Mouse (Mus musculus) retina, postnatal 7 days (tissue): ENCODE measurements at regions not wholly inside any gene's neighbourhood (a gene's known extent, or its start where the extent isn't known, plus 50 kb on each side); places are given as distances from the start of the nearest gene placed in this dataset.

ENCODE experiments used
- DNase-seq: peaks from one replicate; pipeline ENCODE4 v3.0.0-alpha.2; 2012; ENCODE audit warnings: low read depth, low spot score

GRCm38 (mm10) chr5:39050512-39050911, 173.9 kb upstream of the Clnk start:
- DNase-seq, result no peak

GRCm38 (mm10) chr5:39049141-39049540, 172.5 kb upstream of the Clnk start:
- no peak for DNase-seq

GRCm38 (mm10) chr5:39040467-39040866, 163.9 kb upstream of the Clnk start:
- DNase-seq, result no peak

DNA sequence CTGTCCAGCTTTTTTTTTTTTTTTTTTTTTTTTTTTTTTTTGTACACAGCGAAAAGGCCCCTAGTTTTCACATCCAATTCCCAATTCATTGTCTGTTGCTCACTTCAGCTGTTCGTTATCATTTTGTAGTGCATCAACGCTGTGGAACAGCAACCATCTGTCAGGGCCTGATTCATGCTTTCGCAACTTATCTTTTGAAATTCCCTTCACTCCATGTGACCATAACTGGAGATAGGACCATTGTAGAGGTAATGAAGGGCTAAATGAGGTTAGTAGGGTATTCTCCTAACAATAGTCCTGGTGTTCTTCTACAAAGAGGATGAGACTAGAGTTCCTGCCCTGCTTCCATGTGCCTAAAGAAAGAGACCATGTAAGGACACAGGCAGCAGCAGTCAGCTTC, 146.6 kb upstream of the Clnk start:
- DNase-seq, result no peak

- no peak for DNase-seq
Observed at GRCm38 (mm10) chr5:39000643-39001042, 124.0 kb upstream of the Clnk start.

DNA sequence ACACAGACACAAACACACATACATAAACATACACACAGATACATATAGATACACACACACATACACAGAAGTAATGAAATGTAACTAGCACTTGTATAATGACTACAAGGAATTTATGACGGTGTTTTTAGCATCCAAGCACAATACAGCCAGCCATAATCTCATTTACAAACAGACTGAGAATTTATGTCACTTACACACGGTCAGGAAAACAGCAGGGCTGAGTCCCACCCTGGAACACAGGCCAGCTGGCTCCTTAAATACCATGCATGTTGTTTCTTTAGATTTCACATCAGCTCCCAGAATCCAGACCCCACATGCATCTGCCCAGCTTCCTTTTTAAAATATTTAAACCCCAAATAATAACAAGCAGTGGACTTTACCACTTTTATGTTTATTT, 123.1 kb upstream of the Clnk start:
- no peak for DNase-seq

DNA sequence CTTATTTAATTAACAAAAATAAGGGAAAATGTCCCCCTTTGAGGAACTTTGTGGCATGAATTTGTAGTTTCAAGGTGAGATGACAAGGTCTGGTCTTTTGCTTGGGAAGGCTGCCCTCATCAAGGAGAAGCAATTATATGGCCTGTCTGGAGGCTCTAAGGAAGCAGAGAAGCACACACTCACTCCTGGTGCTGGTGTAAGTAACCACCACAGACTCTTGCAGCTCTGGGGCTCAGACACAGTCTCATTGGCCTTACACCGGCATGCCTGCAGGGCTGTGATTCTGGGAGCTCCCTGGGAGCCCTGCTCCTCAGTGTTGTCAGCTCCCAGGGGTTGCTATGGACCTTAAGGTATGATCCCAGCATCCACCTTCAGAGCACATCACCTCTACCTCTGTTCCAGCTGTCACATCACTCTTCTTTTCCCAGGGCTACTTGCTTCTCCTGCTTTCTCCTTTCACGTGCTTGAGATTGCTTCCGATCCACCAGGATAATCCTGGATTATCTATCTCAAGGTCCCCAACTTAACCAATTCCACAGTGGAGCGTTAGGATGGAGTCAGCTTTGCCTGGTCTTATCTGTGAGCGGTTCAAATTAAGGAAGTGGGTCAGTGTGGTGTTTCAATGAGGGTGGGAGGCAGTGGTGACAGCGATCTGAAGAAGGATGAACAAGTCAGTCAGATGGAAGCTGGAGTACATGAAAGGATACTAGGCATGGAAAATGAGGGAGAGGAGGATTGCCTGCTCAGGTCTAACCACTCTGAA, 96.0 kb upstream of the Clnk start:
- DNase-seq, result peak; percentile 24

- DNase-seq, result no peak
Observed at GRCm38 (mm10) chr5:38970497-38970896, 93.9 kb upstream of the Clnk start.

- no peak for DNase-seq
Observed at GRCm38 (mm10) chr5:38967010-38967409, 90.4 kb upstream of the Clnk start.

- no peak for DNase-seq
Observed at GRCm38 (mm10) chr5:38964445-38964844, 87.8 kb upstream of the Clnk start.

- no peak for DNase-seq
Observed at GRCm38 (mm10) chr5:38950520-38951288, 74.1 kb upstream of the Clnk start.

GRCm38 (mm10) chr5:38945903-38946686, 69.5 kb upstream of the Clnk start:
- DNase-seq, result no peak

- no peak for DNase-seq
Observed at GRCm38 (mm10) chr5:38932382-38933079, 55.9 kb upstream of the Clnk start.

DNA sequence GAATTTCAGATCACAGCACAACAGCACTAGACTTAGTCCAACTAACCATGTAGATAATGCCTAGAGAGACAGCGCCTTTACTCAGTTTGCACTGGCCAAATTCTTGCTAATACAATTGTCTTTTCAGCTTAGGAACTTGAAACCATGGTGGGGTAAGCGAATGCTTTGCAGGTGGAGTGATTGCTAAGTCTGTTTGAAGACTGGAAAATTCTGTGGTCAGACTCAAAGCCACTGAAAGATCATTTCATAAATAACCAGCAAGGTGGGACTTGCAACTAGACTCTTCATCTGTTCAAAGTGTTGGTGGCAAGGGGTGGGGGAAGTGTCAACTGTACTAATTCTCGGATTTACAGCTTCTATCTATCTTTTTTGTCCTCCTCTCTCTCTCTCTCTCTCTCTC, 50.4 kb upstream of the Clnk start:
- DNase-seq, result no peak
